Mouse (Mus musculus): ENCODE measurements at regions not wholly inside any gene's neighbourhood (a gene's known extent, or its start where the extent isn't known, plus 50 kb on each side); places are given as distances from the start of the nearest gene placed in this dataset.

DNA sequence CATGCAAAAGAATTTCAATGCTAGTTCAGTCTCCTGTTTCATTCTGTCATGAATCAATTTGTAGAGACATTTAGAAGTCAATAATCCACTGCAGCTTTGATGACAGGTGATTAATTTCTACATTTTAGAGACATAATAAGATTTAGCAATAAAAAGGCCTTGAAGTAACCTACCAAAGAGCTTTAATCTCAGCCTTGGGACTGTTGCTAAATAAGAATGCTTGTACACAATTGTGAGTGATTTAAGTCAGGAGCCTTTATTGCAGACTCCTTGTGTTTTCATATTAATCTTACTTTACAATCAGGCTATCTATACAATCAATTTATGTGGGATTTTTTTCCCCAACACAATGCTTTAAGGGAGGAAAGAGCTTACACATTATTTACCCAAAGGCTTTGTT lies 127.2 kb downstream of the Rpl36a-ps1 start:
- TF ChIP-seq CTCF (conservative IDR thresholded peaks at IDR 0.05; ENCODE audit: low read length) (no peak), NANOG (IDR thresholded peaks at IDR 0.05; ENCODE audit: borderline replicate concordance, low read length) (no peak)
